Mouse (Mus musculus): ENCODE results near the gene Ly6c2. TPM values are rescaled to one million over a fixed set of nuclear protein-coding genes. Genes with fewer than 3 reads are reported as not detected.

The Ly6c2 gene
- total RNA-seq, 2 experiments from 2014 or later, result 201 to 949 TPM

Other genes starting within 250 kb of the Ly6c2 start
- 1.1 TPM in 1 of 2 replicates, not detected in the other for gene 2010109I03Rik, start 214.9 kb downstream of the Ly6c2 start, total RNA-seq (2015; ENCODE audit: low replicate concordance)
- not detected in 2 replicates for gene 2010109I03Rik, start 214.9 kb downstream of the Ly6c2 start, total RNA-seq (2017; ENCODE audit: low replicate concordance)
- gene Ly6i, start 128.5 kb downstream of the Ly6c2 start, total RNA-seq (2015; ENCODE audit: low replicate concordance), result not detected in 2 replicates
- gene Ly6i, start 128.5 kb downstream of the Ly6c2 start, total RNA-seq (2017; ENCODE audit: low replicate concordance), result 3.7 TPM in 1 of 2 replicates, not detected in the other
- gene Ly6a, start 113.9 kb downstream of the Ly6c2 start, total RNA-seq (2015; ENCODE audit: low replicate concordance), result 3.4 and 20.5 TPM in 2 replicates
- 1.3 TPM in 1 of 2 replicates, not detected in the other for gene Ly6a, start 113.9 kb downstream of the Ly6c2 start, total RNA-seq (2017; ENCODE audit: low replicate concordance)
- gene Ly6c1, start 63.1 kb downstream of the Ly6c2 start, total RNA-seq (2015; ENCODE audit: low replicate concordance), result 5.9 and 6.8 TPM in 2 replicates
- gene Ly6c1, start 63.1 kb downstream of the Ly6c2 start, total RNA-seq (2017; ENCODE audit: low replicate concordance), result not detected in 2 replicates
- 34.2 and 62.0 TPM in 2 replicates for gene Ly6g, start 43.3 kb upstream of the Ly6c2 start, total RNA-seq (2015; ENCODE audit: low replicate concordance)
- gene Ly6g, start 43.3 kb upstream of the Ly6c2 start, total RNA-seq (2017; ENCODE audit: low replicate concordance), result 13.9 TPM in 1 of 2 replicates, not detected in the other
- not detected in 2 replicates for gene BC025446, start 104.4 kb upstream of the Ly6c2 start, total RNA-seq (2015; ENCODE audit: low replicate concordance)
- not detected in 2 replicates for gene BC025446, start 104.4 kb upstream of the Ly6c2 start, total RNA-seq (2017; ENCODE audit: low replicate concordance)
- gene Ly6f, start 156.5 kb upstream of the Ly6c2 start, total RNA-seq (2015; ENCODE audit: low replicate concordance), result not detected in 2 replicates
- not detected in 2 replicates for gene Ly6f, start 156.5 kb upstream of the Ly6c2 start, total RNA-seq (2017; ENCODE audit: low replicate concordance)